Mouse (Mus musculus) hindlimb bud, embryonic 11.5 days (tissue): ENCODE results near the gene Tufm.
A peak's percentile ranks its signal among the peaks of the same experiment; 100 is the strongest.

Experiments used
- DNase-seq: peaks from one replicate; pipeline ENCODE4 v3.0.0-alpha.2; 2012; ENCODE audit warnings: low read depth, low spot score; ENCODE audit errors: extremely low spot score

Gene Tufm

GRCm38 (mm10) chr7:126499416-126499815 lies 12.3 kb downstream of the Tufm start:
- DNase-seq: no peak

- DNase-seq: no peak
Measured at GRCm38 (mm10) chr7:126501684-126502022, 14.5 kb downstream of the Tufm start.

- no peak for DNase-seq
Measured at GRCm38 (mm10) chr7:126502023-126502741, 15.0 kb downstream of the Tufm start.

- DNase-seq: no peak
Measured at GRCm38 (mm10) chr7:126502751-126503150, 15.6 kb downstream of the Tufm start.

- DNase-seq: peak; percentile 92
Measured at GRCm38 (mm10) chr7:126503273-126503878, 16.2 kb downstream of the Tufm start, which contains the start of gene Atxn2l. Gene Atxn2l, minus strand, starts transcription at chr7:126503437.

GRCm38 (mm10) chr7:126504913-126505312 lies 17.8 kb downstream of the Tufm start:
- DNase-seq: no peak

GRCm38 (mm10) chr7:126507126-126507778 lies 20.1 kb downstream of the Tufm start:
- no peak for DNase-seq

- no peak for DNase-seq
Measured at GRCm38 (mm10) chr7:126511287-126511686, 24.1 kb downstream of the Tufm start.

GRCm38 (mm10) chr7:126518261-126518941 lies 31.2 kb downstream of the Tufm start:
- no peak for DNase-seq

GRCm38 (mm10) chr7:126519513-126519912 lies 32.4 kb downstream of the Tufm start:
- no peak for DNase-seq

- DNase-seq: no peak
Measured at GRCm38 (mm10) chr7:126523316-126523715, 36.2 kb downstream of the Tufm start.

- DNase-seq: peak; percentile 47
Measured at GRCm38 (mm10) chr7:126528166-126528577, 41.0 kb downstream of the Tufm start.

GRCm38 (mm10) chr7:126533434-126533833 lies 46.3 kb downstream of the Tufm start:
- no peak for DNase-seq

GRCm38 (mm10) chr7:126535766-126536165 lies 48.6 kb downstream of the Tufm start:
- no peak for DNase-seq

- no peak for DNase-seq
Measured at GRCm38 (mm10) chr7:126536466-126536865, 49.3 kb downstream of the Tufm start.

GRCm38 (mm10) chr7:126537820-126538585 lies 50.8 kb downstream of the Tufm start:
- no peak for DNase-seq
